Mouse (Mus musculus): ENCODE results near the gene Mesd. TPM values are rescaled to one million over a fixed set of nuclear protein-coding genes. Genes with fewer than 3 reads are reported as not detected.

The Mesd gene
- polyA plus RNA-seq, 1 experiment from 2014 or later: 83.0 TPM

DNA sequence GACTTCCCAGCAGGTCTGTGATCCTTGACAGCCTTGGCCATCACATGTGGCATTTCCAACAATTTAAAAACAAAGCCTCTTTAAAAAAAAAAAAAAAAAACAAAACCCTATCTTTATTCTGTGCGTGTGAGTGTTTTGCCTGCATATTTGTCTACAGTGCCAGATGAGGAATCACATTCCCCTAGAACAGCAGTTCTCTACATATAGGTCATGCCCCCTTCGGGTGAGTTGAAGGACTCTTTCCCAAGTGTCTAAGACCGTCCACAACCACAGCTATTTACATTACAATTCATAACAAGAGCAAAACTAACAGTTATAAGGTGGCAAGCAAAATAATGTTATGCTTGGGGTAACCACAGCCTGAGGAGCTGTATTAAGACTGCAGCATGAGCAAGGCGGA, 17.2 kb downstream of the Mesd start:
- WGBS: 80% methylated on average over 4 of the region's 4 CpGs
- H3K9ac ChIP-seq (ENCODE audit: low read depth, low read length): no peak overlapping the region
- ATAC-seq: no peak
- no peaks in the 10 kb centered on the region for H3K4me1 ChIP-seq (ENCODE audit: control insufficient read depth, insufficient read depth, low read length)
- H3K4me2 ChIP-seq (ENCODE audit: low read depth, low read length): no peak overlapping the region
- no peaks in the 10 kb centered on the region for H3K27me3 ChIP-seq (replicated peaks; ENCODE audit: control insufficient read depth, insufficient read depth, low read length)
- H3K36me3 ChIP-seq (ENCODE audit: control insufficient read depth, insufficient read depth, low read length): peaks cover 25% of the 10 kb centered on the region
- H3K9me3 ChIP-seq (ENCODE audit: control insufficient read depth, low read length): peaks cover 8% of the 10 kb centered on the region; the same call in 1 of the 2 replicates
- no peak overlapping the region for H3K4me3 ChIP-seq (ENCODE audit: low read length)
- H3K27ac ChIP-seq (ENCODE audit: low read length): no peak overlapping the region

GRCm38 (mm10) chr7:83902296-83903145, 18.3 kb downstream of the Mesd start:
- ATAC-seq: no peak
- Histone ChIP-seq H3K4me1 (ENCODE audit: control insufficient read depth, insufficient read depth, low read length) (no peaks in the 10 kb centered on the region), H3K9me3 (ENCODE audit: control insufficient read depth, low read length) (peaks cover 8% of the 10 kb centered on the region; the same call in 1 of the 2 replicates), H3K27ac (ENCODE audit: low read length) (no peak overlapping the region), H3K4me3 (ENCODE audit: low read length) (no peak overlapping the region), H3K9ac (ENCODE audit: low read depth, low read length) (no peak overlapping the region), H3K4me2 (ENCODE audit: low read depth, low read length) (no peak overlapping the region), H3K27me3 (replicated peaks; ENCODE audit: control insufficient read depth, insufficient read depth, low read length) (no peaks in the 10 kb centered on the region), H3K36me3 (ENCODE audit: control insufficient read depth, insufficient read depth, low read length) (peaks cover 22% of the 10 kb centered on the region)
- 42% methylated on average over 5 of the region's 5 CpGs for WGBS

DNA sequence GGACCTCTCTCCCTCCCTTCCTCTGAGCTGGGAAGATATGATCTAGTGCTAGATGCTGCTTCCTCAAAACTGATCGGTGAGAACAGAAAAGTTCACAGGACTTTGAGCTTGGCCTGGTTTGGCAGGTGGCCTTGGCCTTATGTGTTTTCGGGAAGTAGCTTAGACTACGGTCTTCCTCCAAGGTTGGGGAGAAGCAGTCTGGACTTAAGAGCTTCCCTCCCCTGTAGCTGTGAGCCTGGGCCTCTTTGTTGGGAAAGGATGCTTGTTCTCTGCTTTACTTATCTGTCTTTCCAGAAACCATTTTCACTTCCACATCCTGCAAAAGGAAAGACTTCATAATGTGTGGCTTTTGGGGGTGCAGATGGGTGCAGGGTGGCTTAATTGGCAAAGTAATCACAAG, 20.6 kb downstream of the Mesd start:
- H3K27me3 ChIP-seq (replicated peaks; ENCODE audit: control insufficient read depth, insufficient read depth, low read length): no peaks in the 10 kb centered on the region
- H3K27ac ChIP-seq (ENCODE audit: low read length): no peak overlapping the region
- no peak overlapping the region for H3K9ac ChIP-seq (ENCODE audit: low read depth, low read length)
- 0 out of 2 replicates have a peak, but pooled peaks cover 11% of the 10 kb centered on the region for H3K36me3 ChIP-seq (ENCODE audit: control insufficient read depth, insufficient read depth, low read length)
- no peak overlapping the region for H3K4me2 ChIP-seq (ENCODE audit: low read depth, low read length)
- H3K4me3 ChIP-seq (ENCODE audit: low read length): no peak overlapping the region
- H3K4me1 ChIP-seq (ENCODE audit: control insufficient read depth, insufficient read depth, low read length): no peaks in the 10 kb centered on the region
- H3K9me3 ChIP-seq (ENCODE audit: control insufficient read depth, low read length): peaks cover 8% of the 10 kb centered on the region; the same call in 1 of the 2 replicates
- WGBS: 85% methylated on average over 3 of the region's 3 CpGs
- no peak for ATAC-seq

DNA sequence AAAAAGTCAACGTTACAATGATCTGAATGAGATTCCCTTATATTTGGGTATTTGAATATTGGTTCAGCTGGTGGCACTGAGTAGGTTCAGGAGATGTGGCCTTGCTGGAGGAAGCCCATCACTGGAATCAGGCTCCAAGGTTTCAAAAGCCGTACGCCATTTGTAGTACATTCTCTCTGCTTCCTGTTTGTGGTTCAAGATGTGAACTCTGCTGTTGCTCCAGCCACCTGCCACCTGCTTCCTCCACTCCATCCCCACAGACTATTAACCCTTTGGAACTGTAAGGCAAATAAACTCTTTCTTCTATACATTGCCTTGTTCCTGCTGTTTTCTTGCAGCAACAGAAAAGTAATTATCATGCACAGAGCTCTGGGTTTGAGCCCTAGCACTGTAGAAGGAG, 27.6 kb downstream of the Mesd start:
- H3K27ac ChIP-seq (ENCODE audit: low read length): no peak overlapping the region
- H3K4me2 ChIP-seq (ENCODE audit: low read depth, low read length): no peak overlapping the region
- H3K36me3 ChIP-seq (ENCODE audit: control insufficient read depth, insufficient read depth, low read length): no peaks in the 10 kb centered on the region
- H3K9me3 ChIP-seq (ENCODE audit: control insufficient read depth, low read length): no peaks in the 10 kb centered on the region
- WGBS: 75% methylated on average over 3 of the region's 3 CpGs
- no peak overlapping the region for H3K4me3 ChIP-seq (ENCODE audit: low read length)
- no peak for ATAC-seq
- no peaks in the 10 kb centered on the region for H3K27me3 ChIP-seq (replicated peaks; ENCODE audit: control insufficient read depth, insufficient read depth, low read length)
- H3K9ac ChIP-seq (ENCODE audit: low read depth, low read length): no peak overlapping the region
- no peaks in the 10 kb centered on the region for H3K4me1 ChIP-seq (ENCODE audit: control insufficient read depth, insufficient read depth, low read length)

- no peak overlapping the region for H3K9ac ChIP-seq (ENCODE audit: low read depth, low read length)
- H3K4me1 ChIP-seq (ENCODE audit: control insufficient read depth, insufficient read depth, low read length): no peaks in the 10 kb centered on the region
- H3K9me3 ChIP-seq (ENCODE audit: control insufficient read depth, low read length): no peaks in the 10 kb centered on the region
- no peaks in the 10 kb centered on the region for H3K36me3 ChIP-seq (ENCODE audit: control insufficient read depth, insufficient read depth, low read length)
- no peaks in the 10 kb centered on the region for H3K27me3 ChIP-seq (replicated peaks; ENCODE audit: control insufficient read depth, insufficient read depth, low read length)
- no peak overlapping the region for H3K27ac ChIP-seq (ENCODE audit: low read length)
- H3K4me3 ChIP-seq (ENCODE audit: low read length): no peak overlapping the region
- H3K4me2 ChIP-seq (ENCODE audit: low read depth, low read length): no peak overlapping the region
- WGBS: 90% methylated on average over 6 of the region's 6 CpGs
- ATAC-seq: no peak
These were observed 29.2 kb downstream of the Mesd start for GRCm38 (mm10) chr7:83913405-83913932.

- Histone ChIP-seq H3K4me1 (ENCODE audit: control insufficient read depth, insufficient read depth, low read length) (no peaks in the 10 kb centered on the region), H3K27ac (ENCODE audit: low read length) (no peak overlapping the region), H3K9me3 (ENCODE audit: control insufficient read depth, low read length) (no peaks in the 10 kb centered on the region), H3K9ac (ENCODE audit: low read depth, low read length) (no peak overlapping the region), H3K36me3 (ENCODE audit: control insufficient read depth, insufficient read depth, low read length) (no peaks in the 10 kb centered on the region), H3K4me2 (ENCODE audit: low read depth, low read length) (no peak overlapping the region), H3K4me3 (ENCODE audit: low read length) (no peak overlapping the region), H3K27me3 (replicated peaks; ENCODE audit: control insufficient read depth, insufficient read depth, low read length) (no peaks in the 10 kb centered on the region)
- ATAC-seq: no peak
- 76% methylated on average over 9 of the region's 9 CpGs for WGBS
These were observed 29.7 kb downstream of the Mesd start for GRCm38 (mm10) chr7:83913995-83914394.

GRCm38 (mm10) chr7:83914566-83914965, 30.3 kb downstream of the Mesd start:
- Histone ChIP-seq H3K9me3 (ENCODE audit: control insufficient read depth, low read length) (no peaks in the 10 kb centered on the region), H3K4me2 (ENCODE audit: low read depth, low read length) (no peak overlapping the region), H3K36me3 (ENCODE audit: control insufficient read depth, insufficient read depth, low read length) (no peaks in the 10 kb centered on the region), H3K9ac (ENCODE audit: low read depth, low read length) (no peak overlapping the region), H3K4me3 (ENCODE audit: low read length) (no peak overlapping the region), H3K27me3 (replicated peaks; ENCODE audit: control insufficient read depth, insufficient read depth, low read length) (no peaks in the 10 kb centered on the region), H3K4me1 (ENCODE audit: control insufficient read depth, insufficient read depth, low read length) (no peaks in the 10 kb centered on the region), H3K27ac (ENCODE audit: low read length) (no peak overlapping the region)
- ATAC-seq: no peak
- 0% methylated on average over 3 of the region's 3 CpGs for WGBS

- no peaks in the 10 kb centered on the region for H3K9me3 ChIP-seq (ENCODE audit: control insufficient read depth, low read length)
- no peak for ATAC-seq
These were observed 36.0 kb downstream of the Mesd start for GRCm38 (mm10) chr7:83920241-83920640.

DNA sequence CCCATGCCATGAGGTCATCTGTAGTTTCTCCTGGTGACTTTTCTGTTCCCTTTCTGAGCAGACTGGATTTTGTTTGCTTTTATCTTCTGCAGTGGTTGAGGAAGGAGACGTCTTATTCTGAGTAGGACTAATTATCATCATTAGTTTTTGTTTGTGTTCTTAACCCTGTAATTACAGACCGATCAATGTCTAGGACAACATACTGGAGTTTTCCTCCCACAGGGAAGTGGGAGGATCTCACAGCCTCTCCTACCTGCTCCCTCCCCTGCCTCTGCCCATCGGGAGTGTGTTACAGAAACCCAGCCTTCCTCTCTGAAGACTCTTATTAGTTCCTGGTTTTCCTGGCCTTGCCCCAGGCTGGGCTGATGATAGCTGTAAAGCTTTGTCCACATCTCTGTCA, 37.4 kb downstream of the Mesd start:
- Histone ChIP-seq H3K9me3 (ENCODE audit: control insufficient read depth, low read length) (no peaks in the 10 kb centered on the region), H3K27me3 (replicated peaks; ENCODE audit: control insufficient read depth, insufficient read depth, low read length) (no peaks in the 10 kb centered on the region), H3K27ac (ENCODE audit: low read length) (no peak overlapping the region), H3K36me3 (ENCODE audit: control insufficient read depth, insufficient read depth, low read length) (no peaks in the 10 kb centered on the region), H3K4me2 (ENCODE audit: low read depth, low read length) (no peak overlapping the region), H3K9ac (ENCODE audit: low read depth, low read length) (no peak overlapping the region), H3K4me3 (ENCODE audit: low read length) (no peak overlapping the region), H3K4me1 (ENCODE audit: control insufficient read depth, insufficient read depth, low read length) (no peaks in the 10 kb centered on the region)
- no peak for ATAC-seq
- WGBS: 56% methylated on average over 3 of the region's 3 CpGs

More at GRCm38 (mm10) chr7:83920241-83920640, 36.0 kb downstream of the Mesd start:
- H3K27me3 ChIP-seq (replicated peaks; ENCODE audit: control insufficient read depth, insufficient read depth, low read length): no peaks in the 10 kb centered on the region
- H3K36me3 ChIP-seq (ENCODE audit: control insufficient read depth, insufficient read depth, low read length): no peaks in the 10 kb centered on the region
- no peak overlapping the region for H3K9ac ChIP-seq (ENCODE audit: low read depth, low read length)
- H3K4me2 ChIP-seq (ENCODE audit: low read depth, low read length): no peak overlapping the region
- no peak overlapping the region for H3K27ac ChIP-seq (ENCODE audit: low read length)
- no peaks in the 10 kb centered on the region for H3K4me1 ChIP-seq (ENCODE audit: control insufficient read depth, insufficient read depth, low read length)
- WGBS: 76% methylated on average over 4 of the region's 4 CpGs
- H3K4me3 ChIP-seq (ENCODE audit: low read length): no peak overlapping the region
